8 mouse cellular contexts compared by ENCODE assay signal in the genomic region with DNA sequence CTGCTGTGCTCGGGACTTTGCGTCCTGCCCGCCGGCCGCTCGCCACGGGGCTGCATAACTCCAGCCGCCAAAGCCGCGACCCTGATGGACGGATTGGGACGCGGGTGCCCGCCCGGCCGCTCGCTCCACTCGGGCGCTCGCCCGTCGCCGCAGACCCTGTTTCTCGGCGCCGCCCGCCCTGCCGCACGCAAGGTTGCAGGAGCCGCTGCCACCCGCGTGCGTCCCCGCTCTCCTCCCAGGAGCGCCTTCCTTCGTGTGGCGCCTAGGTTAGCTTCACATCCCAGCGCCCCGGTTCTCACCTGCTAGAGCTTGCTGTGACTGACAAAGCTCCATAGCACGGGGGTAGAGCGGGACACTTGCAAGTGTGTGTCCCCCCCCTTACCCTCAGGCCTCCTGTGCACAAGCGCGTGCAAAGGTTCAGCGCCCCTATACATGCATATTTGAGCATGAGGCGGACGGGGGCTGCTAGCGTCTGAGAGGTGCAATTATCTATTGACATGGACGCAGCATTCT. TPM values are rescaled to one million over a fixed set of nuclear protein-coding genes. Genes with fewer than 3 reads are reported as not detected.
DNase-seq lines count a peak whose midpoint lies in the region; ATAC-seq and TF ChIP-seq lines count a peak whose summit lies in the region.

TSS of gene Plekhn1 (minus strand) at position 157 of the 513 bp plus-strand sequence.

- no peaks in the 10 kb centered on the region for H3K27me3 ChIP-seq in hindbrain, postnatal 0 days (ENCODE audit: insufficient read depth, low read length)

- peaks cover 9% of the 10 kb centered on the region for H3K4me1 ChIP-seq in hindbrain, postnatal 0 days (ENCODE audit: insufficient read depth, low read length)

- H3K4me2 ChIP-seq in hindbrain, postnatal 0 days (ENCODE audit: low read depth, low read length) = peak within 1 kb of the TSS; percentile 75

- ATAC-seq in common myeloid progenitor, adult 5-6 weeks (replicated peaks; ENCODE audit: low read depth, poor library complexity, severe bottlenecking) = peak; percentile 36
- ATAC-seq in hindbrain, postnatal 0 days = peak; percentile 70
- ATAC-seq in megakaryocyte progenitor cell, adult 5-6 weeks (replicated peaks; ENCODE audit: poor library complexity) = peak; percentile 30

- H3K9me3 ChIP-seq in hindbrain, postnatal 0 days (ENCODE audit: low read length) = no peaks in the 10 kb centered on the region

- under 1% methylated on average over 38 of the region's 48 CpGs for WGBS in hindbrain, postnatal 0 days

- DNase-seq in adipocyte (ENCODE audit: low spot score) = peak; percentile 41
- DNase-seq in gastrocnemius, postnatal 10 days = peak; percentile 77
- DNase-seq in hindbrain, postnatal 0 days (ENCODE audit: low spot score) = peak; percentile 89
- peak; percentile 69 to 81 for DNase-seq in left cerebral cortex, postnatal 14 days (ENCODE audit: low spot score in 2 of 2)
- peak; percentile 81 for DNase-seq in right cerebral cortex, postnatal 14 days
- DNase-seq in urinary bladder, postnatal 4 days (ENCODE audit: low spot score in 2 of 2) = peak; percentile 68 to 79

- peak within 1 kb of the TSS; percentile 92 for H3K27ac ChIP-seq in hindbrain, postnatal 0 days

- intact Hi-C loops in left cerebral cortex, postnatal 14 days (cut with DNase I) = loop anchor here (2.0 kb wide), 1 partner anchor 38 kb away; the partner anchor contains the start of gene Agrn

- H3K9ac ChIP-seq in hindbrain, postnatal 0 days (replicated peaks; ENCODE audit: low read length) = peak within 1 kb of the TSS; percentile 71

- H3K36me3 ChIP-seq in hindbrain, postnatal 0 days (ENCODE audit: insufficient read depth, low read length) = peaks cover 33% of the 10 kb centered on the region

- peak within 1 kb of the TSS; percentile 97 for H3K4me3 ChIP-seq in hindbrain, postnatal 0 days (ENCODE audit: low read length)

- TF ChIP-seq CTCF in hindbrain, postnatal 0 days (IDR thresholded peaks at IDR 0.05; ENCODE audit: low read depth) = no peak

RNA-seq across cellular contexts. Expression of gene Plekhn1, which starts in this region (rescaled TPM):
- 12.9 and 16.8 TPM in 2 replicates for total RNA-seq in common myeloid progenitor, adult 5-6 weeks (2017)
- total RNA-seq in gastrocnemius, postnatal 10 days (2021) = 1 to 10 TPM; 6.5 to 8.7 TPM
- total RNA-seq in hindbrain, postnatal 0 days (2014; rRNA removed) = 52.9 and 55.3 TPM in 2 replicates
- polyA plus RNA-seq in hindbrain, postnatal 0 days (2015; fragmentation: Nextera tagmentation; extraction: Ambion mirVana) = 19.6 and 19.7 TPM in 2 replicates
- 10 to 100 TPM; 34.8 to 36.3 TPM for total RNA-seq in left cerebral cortex, postnatal 14 days (2021)
- 11.6 and 18.4 TPM in 2 replicates for total RNA-seq in megakaryocyte progenitor cell, adult 5-6 weeks (2015)
- total RNA-seq in megakaryocyte progenitor cell, adult 5-6 weeks (2017) = 12.8 and 15.5 TPM in 2 replicates

Comparison
In these comparisons a context has a peak if more than half of its experiments do, and no peak if none do; other contexts are left out.
1. Peak in every context shown above with its lines: DNase-seq, ATAC-seq, H3K4me3 ChIP-seq and H3K27ac ChIP-seq.